Mouse (Mus musculus): Measurements from ENCODE around the gene Tmem198. TPM values are rescaled to one million over a fixed set of nuclear protein-coding genes. Genes with fewer than 3 reads are reported as not detected.
A peak's percentile ranks its signal among the peaks of the same experiment; 100 is the strongest.

The Tmem198 gene
- 0.26 and 0.72 TPM in 2 replicates for polyA plus RNA-seq (2014; fragmentation: Nextera tagmentation; extraction: Ambion mirVana)

GRCm38 (mm10) chr1:75478916-75479634 is at the start of gene Tmem198, which contains the start of gene Chpf:
TSS of gene Tmem198 (plus strand) at chr1:75479532.
TSS of gene Chpf (minus strand) at chr1:75479307.
- peaks cover 42% of the 10 kb centered on the region for H3K27me3 ChIP-seq (ENCODE audit: insufficient read depth, low read length)
- peak within 1 kb of the TSS; percentile 72 for H3K4me3 ChIP-seq (ENCODE audit: low read depth, low read length)
- peak within 1 kb of the TSS; percentile 66 for H3K9ac ChIP-seq
- peak; percentile 99 for DNase-seq
- peak within 1 kb of the TSS; percentile 81 for H3K27ac ChIP-seq (ENCODE audit: low read depth)
- WGBS, result 1% methylated on average over 60 of the region's 76 CpGs
- H3K4me2 ChIP-seq, result peak within 1 kb of the TSS; percentile 79
- no peaks in the 10 kb centered on the region for H3K9me3 ChIP-seq (ENCODE audit: low read depth, low read length)
- peak; percentile 94 for ATAC-seq (ENCODE audit: insufficient read depth)
- peaks cover 25% of the 10 kb centered on the region for H3K36me3 ChIP-seq (ENCODE audit: insufficient read depth)
- no peak for TF ChIP-seq CTCF (IDR thresholded peaks at IDR 0.05; ENCODE audit: low read depth)
- H3K4me1 ChIP-seq (ENCODE audit: insufficient read depth), result 0 out of 2 replicates have a peak, but pooled peaks cover 12% of the 10 kb centered on the region

GRCm38 (mm10) chr1:75435475-75436328 is 43.6 kb upstream of the Tmem198 start, which contains the start of gene Gmppa:
TSS of gene Gmppa (plus strand) at chr1:75435930.
- ATAC-seq (ENCODE audit: insufficient read depth), result peak; percentile 89

GRCm38 (mm10) chr1:75438782-75439181 is 40.5 kb upstream of the Tmem198 start:
- peaks cover 7% of the 10 kb centered on the region; the same call in 1 of the 2 replicates for H3K4me1 ChIP-seq (ENCODE audit: insufficient read depth)
- no peak for ATAC-seq (ENCODE audit: insufficient read depth)
- H3K4me2 ChIP-seq, result no peak overlapping the region

More at GRCm38 (mm10) chr1:75435475-75436328, 43.6 kb upstream of the Tmem198 start, which contains the start of gene Gmppa:
- Histone ChIP-seq H3K4me2 (peak within 1 kb of the TSS; percentile 87), H3K36me3 (ENCODE audit: insufficient read depth) (peaks cover 6% of the 10 kb centered on the region), H3K9me3 (ENCODE audit: low read depth, low read length) (no peaks in the 10 kb centered on the region), H3K27me3 (ENCODE audit: insufficient read depth, low read length) (no peaks in the 10 kb centered on the region), H3K4me3 (ENCODE audit: low read depth, low read length) (peak within 1 kb of the TSS; percentile 66), H3K4me1 (ENCODE audit: insufficient read depth) (peaks cover 7% of the 10 kb centered on the region; the same call in 1 of the 2 replicates), H3K9ac (peak within 1 kb of the TSS; percentile 77), H3K27ac (ENCODE audit: low read depth) (peak within 1 kb of the TSS; percentile 75; the same call in 1 of the 2 replicates)
- peak; percentile 96 for DNase-seq
- 5% methylated on average over 28 of the region's 28 CpGs for WGBS
- no peak for TF ChIP-seq CTCF (IDR thresholded peaks at IDR 0.05; ENCODE audit: low read depth)

GRCm38 (mm10) chr1:75440661-75441060 is 38.7 kb upstream of the Tmem198 start:
- 89% methylated on average over 7 of the region's 7 CpGs for WGBS
- DNase-seq (no peak), ATAC-seq (ENCODE audit: insufficient read depth) (no peak)
- H3K4me3 ChIP-seq (ENCODE audit: low read depth, low read length), result no peak overlapping the region
- TF ChIP-seq CTCF (IDR thresholded peaks at IDR 0.05; ENCODE audit: low read depth), result no peak
- H3K9me3 ChIP-seq (ENCODE audit: low read depth, low read length), result no peaks in the 10 kb centered on the region
- peaks cover 17% of the 10 kb centered on the region for H3K36me3 ChIP-seq (ENCODE audit: insufficient read depth)
- no peak overlapping the region for H3K4me2 ChIP-seq
- H3K4me1 ChIP-seq (ENCODE audit: insufficient read depth), result peaks cover 12% of the 10 kb centered on the region
- peaks cover 12% of the 10 kb centered on the region for H3K27me3 ChIP-seq (ENCODE audit: insufficient read depth, low read length)
- H3K9ac ChIP-seq, result no peak overlapping the region
- no peak overlapping the region for H3K27ac ChIP-seq (ENCODE audit: low read depth)

More at GRCm38 (mm10) chr1:75438782-75439181, 40.5 kb upstream of the Tmem198 start:
- no peak overlapping the region for H3K4me3 ChIP-seq (ENCODE audit: low read depth, low read length)
- H3K9ac ChIP-seq, result no peak overlapping the region
- peaks cover 17% of the 10 kb centered on the region for H3K36me3 ChIP-seq (ENCODE audit: insufficient read depth)
- 78% methylated on average over 8 of the region's 9 CpGs for WGBS
- no peak for TF ChIP-seq CTCF (IDR thresholded peaks at IDR 0.05; ENCODE audit: low read depth)
- H3K27me3 ChIP-seq (ENCODE audit: insufficient read depth, low read length), result no peaks in the 10 kb centered on the region
- no peak overlapping the region for H3K27ac ChIP-seq (ENCODE audit: low read depth)
- no peaks in the 10 kb centered on the region for H3K9me3 ChIP-seq (ENCODE audit: low read depth, low read length)
- DNase-seq, result no peak

- WGBS, result 83% methylated on average over 15 of the region's 15 CpGs
- H3K4me3 ChIP-seq (ENCODE audit: low read depth, low read length), result no peak overlapping the region
- ATAC-seq (ENCODE audit: insufficient read depth) (no peak), DNase-seq (no peak)
- H3K9me3 ChIP-seq (ENCODE audit: low read depth, low read length), result no peaks in the 10 kb centered on the region
- H3K36me3 ChIP-seq (ENCODE audit: insufficient read depth), result peaks cover 17% of the 10 kb centered on the region
- no peak overlapping the region for H3K4me2 ChIP-seq
- H3K4me1 ChIP-seq (ENCODE audit: insufficient read depth), result peaks cover 15% of the 10 kb centered on the region
- H3K27me3 ChIP-seq (ENCODE audit: insufficient read depth, low read length), result peaks cover 20% of the 10 kb centered on the region
- no peak overlapping the region for H3K27ac ChIP-seq (ENCODE audit: low read depth)
- TF ChIP-seq CTCF (IDR thresholded peaks at IDR 0.05; ENCODE audit: low read depth), result no peak
- H3K9ac ChIP-seq, result no peak overlapping the region
Measured at GRCm38 (mm10) chr1:75441471-75441996, 37.8 kb upstream of the Tmem198 start.

- Histone ChIP-seq H3K36me3 (ENCODE audit: insufficient read depth) (peaks cover 17% of the 10 kb centered on the region), H3K4me3 (ENCODE audit: low read depth, low read length) (no peak overlapping the region), H3K4me2 (no peak overlapping the region), H3K27me3 (ENCODE audit: insufficient read depth, low read length) (peaks cover 27% of the 10 kb centered on the region), H3K9ac (no peak overlapping the region), H3K27ac (ENCODE audit: low read depth) (no peak overlapping the region), H3K4me1 (ENCODE audit: insufficient read depth) (peaks cover 16% of the 10 kb centered on the region), H3K9me3 (ENCODE audit: low read depth, low read length) (no peaks in the 10 kb centered on the region)
- no peak for ATAC-seq (ENCODE audit: insufficient read depth)
- DNase-seq, result no peak
- TF ChIP-seq CTCF (IDR thresholded peaks at IDR 0.05; ENCODE audit: low read depth), result no peak
- WGBS, result 76% methylated on average over 9 of the region's 9 CpGs
Measured at GRCm38 (mm10) chr1:75442171-75442570, 37.2 kb upstream of the Tmem198 start.
